In genomic region chr17:84226681-84227080, GRCm38 (mm10) we compare ENCODE assay signal across 20 mouse cellular contexts. TPM values are rescaled to one million over a fixed set of nuclear protein-coding genes. Genes with fewer than 3 reads are reported as not detected.
A peak's percentile ranks its signal among the peaks of the same experiment; 100 is the strongest.
DNase-seq lines count a peak whose midpoint lies in the region; ATAC-seq and TF ChIP-seq lines count a peak whose summit lies in the region.
"Had no signal": no experiment of that assay in that cellular context is flagged by ENCODE, and none has a peak within 500 bp of the region (broad histone marks: within the 10 kb centered on the region; RNA-seq: fewer than 3 reads in every experiment).

No protein-coding gene starts in this region.

- no peaks in the 10 kb centered on the region; the same call in 1 of the 2 replicates for H3K4me1 ChIP-seq in forebrain, embryonic 16.5 days (replicated peaks; ENCODE audit: control insufficient read depth, insufficient read depth, low read length)
- H3K4me1 ChIP-seq in forebrain, embryonic 14.5 days (ENCODE audit: control insufficient read depth, insufficient read depth, low read length): no peaks in the 10 kb centered on the region
- H3K4me1 ChIP-seq in limb, embryonic 14.5 days (ENCODE audit: control insufficient read depth, insufficient read depth, low read length): peaks cover 3% of the 10 kb centered on the region; the same call in 1 of the 2 replicates
- H3K4me1 ChIP-seq in limb, embryonic 10.5 days: peaks cover 41% of the 10 kb centered on the region
- peaks cover 2 to 41% of the 10 kb centered on the region in 2 experiments; a peak in 2 of 4 replicates for H3K4me1 ChIP-seq in CH12.LX (ENCODE audit: control insufficient read depth in 1 of 2, insufficient read depth in 2 of 2)
- H3K4me1 ChIP-seq in intestine, postnatal 0 days (replicated peaks; ENCODE audit: control insufficient read depth, insufficient read depth, low read length): no peaks in the 10 kb centered on the region
- H3K4me1 ChIP-seq in embryonic facial prominence, embryonic 10.5 days: peaks cover 11% of the 10 kb centered on the region
- H3K4me1 ChIP-seq: forebrain, embryonic 13.5 days had no signal

- WGBS in forebrain, embryonic 16.5 days: 80% methylated on average over 6 of the region's 6 CpGs
- WGBS in forebrain, embryonic 14.5 days: 81% methylated on average over 6 of the region's 6 CpGs
- 77% methylated on average over 6 of the region's 6 CpGs for WGBS in limb, embryonic 14.5 days
- WGBS in limb, embryonic 10.5 days: 85% methylated on average over 6 of the region's 6 CpGs
- WGBS in intestine, postnatal 0 days: 37% methylated on average over 6 of the region's 6 CpGs
- WGBS in embryonic facial prominence, embryonic 10.5 days: 87% methylated on average over 6 of the region's 6 CpGs

- no peak overlapping the region for H3K9ac ChIP-seq in forebrain, embryonic 16.5 days (replicated peaks; ENCODE audit: low read depth, low read length)
- H3K9ac ChIP-seq in forebrain, embryonic 14.5 days (ENCODE audit: low read length): no peak overlapping the region
- H3K9ac ChIP-seq in limb, embryonic 14.5 days (ENCODE audit: low read depth, low read length, severe bottlenecking): no peak overlapping the region
- no peak overlapping the region for H3K9ac ChIP-seq in CH12.LX (ENCODE audit: insufficient read depth, low read depth)
- H3K9ac ChIP-seq in intestine, postnatal 0 days (ENCODE audit: low read depth, low read length): no peak overlapping the region
- H3K9ac ChIP-seq: embryonic facial prominence, embryonic 12.5 days; forebrain, embryonic 13.5 days; limb, embryonic 12.5 days; liver, embryonic 14.5 days had no signal

- TF ChIP-seq CTCF in CH12.LX (conservative IDR thresholded peaks at IDR 0.05 in 1 of 2, IDR thresholded peaks at IDR 0.05 in 1 of 2; ENCODE audit: low read depth in 2 of 2, low read length in 2 of 2): no peak
- TF ChIP-seq CTCF in intestine, postnatal 0 days (IDR thresholded peaks at IDR 0.05; ENCODE audit: low read depth): no peak

- no peaks in the 10 kb centered on the region for H3K36me3 ChIP-seq in forebrain, embryonic 16.5 days (ENCODE audit: control insufficient read depth, insufficient read depth)
- H3K36me3 ChIP-seq in forebrain, embryonic 14.5 days (ENCODE audit: control insufficient read depth, insufficient read depth, low read length): peaks cover 23% of the 10 kb centered on the region; the same call in 1 of the 2 replicates
- peaks cover 40% of the 10 kb centered on the region for H3K36me3 ChIP-seq in limb, embryonic 14.5 days (ENCODE audit: control insufficient read depth, insufficient read depth, low read length)
- peaks cover 72% of the 10 kb centered on the region for H3K36me3 ChIP-seq in limb, embryonic 10.5 days
- H3K36me3 ChIP-seq in CH12.LX (replicated peaks in 1 of 2; ENCODE audit: control insufficient read depth in 1 of 2, insufficient read depth in 1 of 2, low read length in 1 of 2): peaks cover 61 to 90% of the 10 kb centered on the region in 2 experiments
- H3K36me3 ChIP-seq in intestine, postnatal 0 days (ENCODE audit: control insufficient read depth, insufficient read depth): peaks cover 20% of the 10 kb centered on the region
- peaks cover 87% of the 10 kb centered on the region for H3K36me3 ChIP-seq in embryonic facial prominence, embryonic 10.5 days (replicated peaks)

- TF ChIP-seq POLR2A in limb, embryonic 14.5 days (IDR thresholded peaks at IDR 0.05; ENCODE audit: borderline replicate concordance, extremely low read depth, insufficient read depth, insufficient read length): no peak
- TF ChIP-seq POLR2A in CH12.LX (IDR thresholded peaks at IDR 0.05; ENCODE audit: low read depth, low read length): no peak

- no peaks in the 10 kb centered on the region for H3K79me2 ChIP-seq in CH12.LX (replicated peaks; ENCODE audit: control insufficient read depth, extremely low read depth, insufficient read depth, poor library complexity, severe bottlenecking)

- no peaks in the 10 kb centered on the region for H3K9me3 ChIP-seq in forebrain, embryonic 16.5 days (ENCODE audit: control insufficient read depth, low read length)
- no peaks in the 10 kb centered on the region for H3K9me3 ChIP-seq in forebrain, embryonic 14.5 days (replicated peaks; ENCODE audit: control insufficient read depth, low read length)
- H3K9me3 ChIP-seq in limb, embryonic 14.5 days (ENCODE audit: control insufficient read depth, low read length): no peaks in the 10 kb centered on the region
- H3K9me3 ChIP-seq in limb, embryonic 10.5 days (replicated peaks): no peaks in the 10 kb centered on the region
- no peaks in the 10 kb centered on the region for H3K9me3 ChIP-seq in CH12.LX (replicated peaks; ENCODE audit: low read length)
- no peaks in the 10 kb centered on the region for H3K9me3 ChIP-seq in intestine, postnatal 0 days (ENCODE audit: control insufficient read depth)
- no peaks in the 10 kb centered on the region for H3K9me3 ChIP-seq in embryonic facial prominence, embryonic 10.5 days
- H3K9me3 ChIP-seq: embryonic facial prominence, embryonic 12.5 days; forebrain, embryonic 13.5 days; limb, embryonic 12.5 days had no signal

- peak; percentile 49; the same call in 1 of the 2 replicates for ATAC-seq in forebrain, embryonic 16.5 days
- ATAC-seq in forebrain, embryonic 14.5 days: no peak
- no peak for ATAC-seq in limb, embryonic 14.5 days (ENCODE audit: low FRiP score, low read depth)
- peak; percentile 47; the same call in 1 of the 2 replicates for ATAC-seq in intestine, postnatal 0 days
- ATAC-seq: forebrain, embryonic 13.5 days; hindbrain, embryonic 16.5 days had no signal

- in situ Hi-C loops in CH12.LX (cut with MboI; ENCODE audit: low pct_ligation_motif_present, low pct_unique_long_range_greater_than_20kb, low sequenced_read_pairs): no loop called here

- no peak for TF ChIP-seq EP300 in CH12.LX (IDR thresholded peaks at IDR 0.05; ENCODE audit: low read length)

- dilution Hi-C loops in CH12.LX (cut with MboI; ENCODE audit: extremely low pct_ligation_motif_present, extremely low pct_unique_long_range_greater_than_20kb, low sequenced_read_pairs): no loop called here

- no peaks in the 10 kb centered on the region for H3K27me3 ChIP-seq in forebrain, embryonic 16.5 days (replicated peaks; ENCODE audit: control insufficient read depth, insufficient read depth, low read length)
- no peaks in the 10 kb centered on the region for H3K27me3 ChIP-seq in forebrain, embryonic 14.5 days (replicated peaks; ENCODE audit: control insufficient read depth, insufficient read depth, low read length)
- no peaks in the 10 kb centered on the region for H3K27me3 ChIP-seq in limb, embryonic 14.5 days (ENCODE audit: control insufficient read depth, insufficient read depth, low read length)
- no peaks in the 10 kb centered on the region for H3K27me3 ChIP-seq in limb, embryonic 10.5 days (ENCODE audit: low read depth, poor library complexity, severe bottlenecking)
- no peaks in the 10 kb centered on the region for H3K27me3 ChIP-seq in CH12.LX (replicated peaks)
- H3K27me3 ChIP-seq in intestine, postnatal 0 days (replicated peaks; ENCODE audit: control insufficient read depth, insufficient read depth, low read length): no peaks in the 10 kb centered on the region
- H3K27me3 ChIP-seq in embryonic facial prominence, embryonic 10.5 days (replicated peaks; ENCODE audit: low read depth, poor library complexity, severe bottlenecking): no peaks in the 10 kb centered on the region
- H3K27me3 ChIP-seq: embryonic facial prominence, embryonic 12.5 days; forebrain, embryonic 13.5 days; limb, embryonic 12.5 days had no signal

- H3K4me3 ChIP-seq in forebrain, embryonic 16.5 days (replicated peaks; ENCODE audit: low read length): no peak overlapping the region
- no peak overlapping the region for H3K4me3 ChIP-seq in forebrain, embryonic 14.5 days (ENCODE audit: low read depth, low read length)
- no peak overlapping the region for H3K4me3 ChIP-seq in limb, embryonic 14.5 days (replicated peaks; ENCODE audit: low read length)
- no peak overlapping the region for H3K4me3 ChIP-seq in limb, embryonic 10.5 days
- H3K4me3 ChIP-seq in CH12.LX (replicated peaks in 1 of 3; ENCODE audit: low read depth in 2 of 3, low read length in 2 of 3, poor library complexity in 1 of 3): no peak overlapping the region
- no peak overlapping the region for H3K4me3 ChIP-seq in intestine, postnatal 0 days (ENCODE audit: low read depth, low read length)
- H3K4me3 ChIP-seq in embryonic facial prominence, embryonic 10.5 days: no peak overlapping the region
- H3K4me3 ChIP-seq: embryonic facial prominence, embryonic 12.5 days; erythroblast, embryonic 14.5 days; forebrain, embryonic 13.5 days; limb, embryonic 12.5 days had no signal

- H3K27ac ChIP-seq in forebrain, embryonic 16.5 days (ENCODE audit: low read length): no peak overlapping the region
- H3K27ac ChIP-seq in forebrain, embryonic 14.5 days (ENCODE audit: low read depth, low read length): no peak overlapping the region
- 0 out of 2 replicates have a peak overlapping the region, but pooled peaks have one; percentile 2 for H3K27ac ChIP-seq in limb, embryonic 14.5 days (replicated peaks; ENCODE audit: low read depth, low read length)
- H3K27ac ChIP-seq in limb, embryonic 10.5 days: no peak overlapping the region
- no peak overlapping the region for H3K27ac ChIP-seq in CH12.LX (ENCODE audit: insufficient read depth, low read depth)
- H3K27ac ChIP-seq in intestine, postnatal 0 days (ENCODE audit: low read depth, low read length): 0 out of 2 replicates have a peak overlapping the region, but pooled peaks have one; percentile 11
- no peak overlapping the region for H3K27ac ChIP-seq in embryonic facial prominence, embryonic 10.5 days (replicated peaks)
- H3K27ac ChIP-seq: embryonic facial prominence, embryonic 12.5 days; forebrain, embryonic 13.5 days; limb, embryonic 12.5 days; liver, embryonic 14.5 days had no signal

- DNase-seq in forebrain, embryonic 14.5 days (ENCODE audit: low spot score): no peak
- DNase-seq in limb, embryonic 14.5 days (ENCODE audit: low spot score): no peak
- DNase-seq in limb, embryonic 10.5 days (ENCODE audit: low spot score): no peak
- no peak for DNase-seq in CH12.LX (ENCODE audit: extremely low read depth)
- no peak for DNase-seq in embryonic facial prominence, embryonic 10.5 days (ENCODE audit: low spot score)
- DNase-seq: adrenal gland, postnatal 36 days; cerebellum, adult 9-10 months; gastrocnemius, postnatal 25 days; kidney, postnatal 4 days; lung, postnatal 10 days; right cerebral cortex, postnatal 25 days; thymus, adult 18-20 months had no signal

- TF ChIP-seq RAD21 in CH12.LX (IDR thresholded peaks at IDR 0.05; ENCODE audit: low read depth, low read length): no peak

- H3K4me2 ChIP-seq in forebrain, embryonic 16.5 days (ENCODE audit: low read length): no peak overlapping the region
- no peak overlapping the region for H3K4me2 ChIP-seq in forebrain, embryonic 14.5 days (ENCODE audit: low read length)
- H3K4me2 ChIP-seq in limb, embryonic 14.5 days (replicated peaks; ENCODE audit: low read depth, low read length, severe bottlenecking): no peak overlapping the region
- H3K4me2 ChIP-seq in CH12.LX (ENCODE audit: insufficient read depth, low read depth, poor library complexity, severe bottlenecking): no peak overlapping the region
- H3K4me2 ChIP-seq in intestine, postnatal 0 days (replicated peaks; ENCODE audit: low read depth): no peak overlapping the region
- H3K4me2 ChIP-seq: embryonic facial prominence, embryonic 12.5 days; forebrain, embryonic 13.5 days; limb, embryonic 12.5 days had no signal

RNA-seq across cellular contexts. Expression of gene Zfp36l2, which starts 38.9 kb away (rescaled TPM):
- 3.4 and 4.2 TPM in 2 replicates for polyA plus RNA-seq in forebrain, embryonic 16.5 days (2015; fragmentation: Nextera tagmentation; extraction: Ambion mirVana)
- polyA plus RNA-seq in forebrain, embryonic 14.5 days (2014; fragmentation: Nextera tagmentation; extraction: Ambion mirVana): 5.6 and 6.2 TPM in 2 replicates
- 80.1 and 113 TPM in 2 replicates for polyA plus RNA-seq in limb, embryonic 14.5 days (2012; rRNA removed)
- 30.9 and 32.6 TPM in 2 replicates for polyA plus RNA-seq in limb, embryonic 14.5 days (2014; fragmentation: Nextera tagmentation; extraction: Ambion mirVana)
- polyA plus RNA-seq in limb, embryonic 10.5 days (2016; fragmentation: Nextera tagmentation; extraction: Ambion mirVana): 13.4 and 14.2 TPM in 2 replicates
- total RNA-seq in CH12.LX (2012; rRNA removed) (9.0 and 10.3 TPM in 2 replicates), CH12.LX (2014; rRNA removed) (8.5 and 8.9 TPM in 2 replicates)
- polyA plus RNA-seq in CH12.LX (2012; ENCODE audit: insufficient read length, low read depth): 18.5 and 24.2 TPM in 2 replicates
- 29.6 and 32.0 TPM in 2 replicates for polyA plus RNA-seq in intestine, postnatal 0 days (2015; fragmentation: Nextera tagmentation; extraction: Ambion mirVana)
- polyA plus RNA-seq in embryonic facial prominence, embryonic 10.5 days (2016; fragmentation: Nextera tagmentation; extraction: Ambion mirVana): 10.8 and 12.0 TPM in 2 replicates

Comparison
In these comparisons a context has a peak if more than half of its experiments do, and no peak if none do; other contexts are left out.
1. ATAC-seq: peak in forebrain, embryonic 16.5 days (single experiment) and intestine, postnatal 0 days (single experiment); none in forebrain, embryonic 14.5 days (single experiment) and limb, embryonic 14.5 days (single experiment).
2. H3K27ac ChIP-seq: peak in limb, embryonic 14.5 days (single experiment) and intestine, postnatal 0 days (single experiment); none in forebrain, embryonic 16.5 days (single experiment), forebrain, embryonic 14.5 days (single experiment), limb, embryonic 10.5 days (single experiment), CH12.LX (single experiment) and embryonic facial prominence, embryonic 10.5 days (single experiment).